Mouse (Mus musculus) limb, embryonic 14.5 days (tissue): Measurements from ENCODE around the gene Fgd6. TPM values are rescaled to one million over a fixed set of nuclear protein-coding genes. Genes with fewer than 3 reads are reported as not detected.

ENCODE experiments used
- ATAC-seq: fragments of 200-750 bp; cut with Nextera tagmentation; 2 replicates; pipeline ENCODE4 v1.8.0; 2017; ENCODE audit warnings: low read depth, moderate number of reproducible peaks, moderate TSS enrichment; ENCODE audit not compliant: low FRiP score
- DNase-seq: peaks from one replicate; pipeline ENCODE4 v3.0.0-alpha.2; 2015; ENCODE audit warnings: low spot score
- H3K27ac ChIP-seq: fragments of 300-500 bp; sonication (generic); replicated peaks from 2 replicates; pipeline ENCODE4 v1.5.1; 2014; ENCODE audit warnings: low read depth, mild to moderate bottlenecking, low read length, moderate library complexity, mixed read lengths
- H3K27me3 ChIP-seq: fragments of 300-500 bp; sonication (generic); 2 replicates; pipeline ENCODE4 v1.6.1; 2014; ENCODE audit warnings: low read length, mixed read lengths; ENCODE audit not compliant: control insufficient read depth, insufficient read depth
- H3K36me3 ChIP-seq: fragments of 300-500 bp; sonication (generic); 2 replicates; pipeline ENCODE4 v1.6.1; 2014; ENCODE audit warnings: mild to moderate bottlenecking, low read length, moderate library complexity, mixed read lengths; ENCODE audit not compliant: control insufficient read depth, insufficient read depth
- H3K4me1 ChIP-seq: fragments of 300-500 bp; sonication (generic); 2 replicates; pipeline ENCODE4 v1.6.1; 2014; ENCODE audit warnings: antibody characterized with exemption, low read length, mixed read lengths; ENCODE audit not compliant: control insufficient read depth, insufficient read depth
- H3K4me2 ChIP-seq: fragments of 300-500 bp; sonication (generic); replicated peaks from 2 replicates; pipeline ENCODE4 v1.6.1; 2014; ENCODE audit warnings: low read depth, mild to moderate bottlenecking, low read length, moderate library complexity; ENCODE audit not compliant: severe bottlenecking
- H3K4me3 ChIP-seq: fragments of 300-500 bp; sonication (generic); replicated peaks from 2 replicates; pipeline ENCODE4 v1.5.1; 2014; ENCODE audit warnings: low read length
- H3K9ac ChIP-seq: fragments of 300-500 bp; sonication (generic); 2 replicates; pipeline ENCODE4 v1.6.1; 2014; ENCODE audit warnings: mild to moderate bottlenecking, low read depth, low read length, moderate library complexity; ENCODE audit not compliant: severe bottlenecking
- H3K9me3 ChIP-seq: fragments of 300-500 bp; sonication (generic); 2 replicates; pipeline ENCODE4 v1.6.1; 2016; ENCODE audit warnings: low read length; ENCODE audit not compliant: control insufficient read depth
- POLR2A ChIP-seq: fragments of 200-500 bp; IDR thresholded peaks from 2 replicates; pipeline ENCODE4 v1.8.0; 2012; ENCODE audit warnings: inconsistent platforms, mild to moderate bottlenecking, moderate library complexity, borderline replicate concordance; ENCODE audit not compliant: insufficient read depth, insufficient read length; ENCODE audit errors: extremely low read depth
- WGBS: fragments of 180-500 bp; shearing (Covaris S2); extraction: QIAGEN DNeasy Blood & Tissue Kit; methylation state at CpG from one replicate; pipeline ENCODE4 v1.1.7; 2014; 5-methylcytosine and 5-hydroxymethylcytosine counted together
- polyA plus RNA-seq, 2 experiments: library from polyadenylated mRNA; depleted of rRNA in 1 of 2; stranded (reverse) in 1 of 2; unstranded in 1 of 2; fragments of >200 nt; fragmentation: Nextera tagmentation in 1 of 2; extraction: Ambion mirVana in 1 of 2; gene quantifications; 2 replicates each; pipeline versions ENCODE4 v1.2.1 to v1.2.3; 2012 to 2014

The Fgd6 gene
- polyA plus RNA-seq, 2 experiments: 3.2 to 5.5 TPM

- WGBS: 79% methylated on average over 5 of the region's 5 CpGs
- H3K36me3 ChIP-seq: no peaks in the 10 kb centered on the region
- no peak for TF ChIP-seq POLR2A
- H3K27ac ChIP-seq: no peak overlapping the region
- no peaks in the 10 kb centered on the region for H3K27me3 ChIP-seq
- H3K4me2 ChIP-seq: no peak overlapping the region
- ATAC-seq: no peak
- no peak for DNase-seq
- peaks cover 5% of the 10 kb centered on the region; the same call in 1 of the 2 replicates for H3K4me1 ChIP-seq
- H3K9ac ChIP-seq: no peak overlapping the region
- no peak overlapping the region for H3K4me3 ChIP-seq
- H3K9me3 ChIP-seq: no peaks in the 10 kb centered on the region
These were observed 14.9 kb downstream of the Fgd6 start for GRCm38 (mm10) chr10:94050736-94051135.

- DNase-seq (no peak), ATAC-seq (no peak)
- Histone ChIP-seq H3K27ac (no peak overlapping the region), H3K4me1 (0 out of 2 replicates have a peak, but pooled peaks cover 3% of the 10 kb centered on the region), H3K27me3 (no peaks in the 10 kb centered on the region), H3K9ac (no peak overlapping the region), H3K4me3 (no peak overlapping the region), H3K9me3 (no peaks in the 10 kb centered on the region), H3K36me3 (no peaks in the 10 kb centered on the region), H3K4me2 (no peak overlapping the region)
- TF ChIP-seq POLR2A: no peak
- WGBS: 79% methylated on average over 6 of the region's 6 CpGs
These were observed 20.7 kb downstream of the Fgd6 start for GRCm38 (mm10) chr10:94056487-94056886.

DNA sequence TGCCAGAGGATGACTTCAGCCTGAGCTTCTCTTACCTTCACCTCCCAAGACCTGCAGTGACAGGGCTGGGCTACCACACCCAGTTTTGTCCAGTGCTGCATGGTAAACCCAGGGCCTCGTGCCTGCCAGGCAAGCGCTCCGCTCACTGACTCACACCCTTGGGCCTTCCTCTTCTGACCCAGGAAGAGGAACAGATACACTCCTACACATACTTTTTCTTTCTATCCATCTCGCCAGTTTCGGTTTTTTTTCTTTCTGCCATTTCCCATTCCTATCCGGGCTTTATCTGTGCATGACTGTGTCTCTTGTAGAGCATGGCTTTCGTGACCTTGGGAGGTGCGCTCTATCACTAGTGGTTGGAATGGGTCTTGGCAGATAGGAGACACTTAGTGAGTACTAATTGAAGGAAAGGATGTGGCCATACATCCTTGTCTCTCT is 23.8 kb downstream of the Fgd6 start:
- H3K4me1 ChIP-seq: peaks cover 10% of the 10 kb centered on the region
- 86% methylated on average over 8 of the region's 8 CpGs for WGBS
- no peaks in the 10 kb centered on the region for H3K27me3 ChIP-seq
- ATAC-seq (no peak), DNase-seq (no peak)
- no peaks in the 10 kb centered on the region for H3K9me3 ChIP-seq
- no peak for TF ChIP-seq POLR2A
- H3K4me3 ChIP-seq: no peak overlapping the region
- no peak overlapping the region for H3K4me2 ChIP-seq
- no peak overlapping the region for H3K27ac ChIP-seq
- no peak overlapping the region for H3K9ac ChIP-seq
- H3K36me3 ChIP-seq: no peaks in the 10 kb centered on the region

GRCm38 (mm10) chr10:94060190-94060589 is 24.4 kb downstream of the Fgd6 start:
- no peak overlapping the region for H3K9ac ChIP-seq
- no peaks in the 10 kb centered on the region for H3K27me3 ChIP-seq
- H3K36me3 ChIP-seq: no peaks in the 10 kb centered on the region
- H3K4me2 ChIP-seq: no peak overlapping the region
- H3K27ac ChIP-seq: no peak overlapping the region
- H3K4me1 ChIP-seq: peaks cover 11% of the 10 kb centered on the region
- DNase-seq: no peak
- no peaks in the 10 kb centered on the region for H3K9me3 ChIP-seq
- H3K4me3 ChIP-seq: no peak overlapping the region
- ATAC-seq: no peak
- WGBS: 35% methylated on average over 8 of the region's 8 CpGs
- TF ChIP-seq POLR2A: no peak

GRCm38 (mm10) chr10:94062357-94062756 is 26.6 kb downstream of the Fgd6 start:
- no peaks in the 10 kb centered on the region for H3K27me3 ChIP-seq
- H3K4me2 ChIP-seq: no peak overlapping the region
- 68% methylated on average over 5 of the region's 5 CpGs for WGBS
- DNase-seq (no peak), ATAC-seq (no peak)
- H3K36me3 ChIP-seq: no peaks in the 10 kb centered on the region
- H3K4me1 ChIP-seq: peaks cover 11% of the 10 kb centered on the region
- no peak overlapping the region for H3K9ac ChIP-seq
- no peak overlapping the region for H3K27ac ChIP-seq
- no peak for TF ChIP-seq POLR2A
- H3K4me3 ChIP-seq: no peak overlapping the region
- H3K9me3 ChIP-seq: no peaks in the 10 kb centered on the region

GRCm38 (mm10) chr10:94066896-94067295 is 31.1 kb downstream of the Fgd6 start:
- H3K27ac ChIP-seq: no peak overlapping the region
- H3K4me3 ChIP-seq: no peak overlapping the region
- DNase-seq: no peak
- H3K9me3 ChIP-seq: no peaks in the 10 kb centered on the region
- TF ChIP-seq POLR2A: no peak
- no peak overlapping the region for H3K9ac ChIP-seq
- no peak for ATAC-seq
- H3K27me3 ChIP-seq: no peaks in the 10 kb centered on the region
- no peak overlapping the region for H3K4me2 ChIP-seq
- 74% methylated on average over 3 of the region's 3 CpGs for WGBS
- H3K4me1 ChIP-seq: peaks cover 13% of the 10 kb centered on the region
- H3K36me3 ChIP-seq: no peaks in the 10 kb centered on the region
